Mouse (Mus musculus): Measurements from ENCODE around the gene Tut1. TPM values are rescaled to one million over a fixed set of nuclear protein-coding genes. Genes with fewer than 3 reads are reported as not detected.
A peak's percentile ranks its signal among the peaks of the same experiment; 100 is the strongest.

The Tut1 gene
- total and polyA plus RNA-seq, 2 experiments from 2014 or later: 10.4 to 18.0 TPM

GRCm38 (mm10) chr19:8952241-8952640, 1.4 kb upstream of the Tut1 start:
- peaks cover 55% of the 10 kb centered on the region for H3K36me3 ChIP-seq (replicated peaks; ENCODE audit: control insufficient read depth, insufficient read depth, low read length)
- H3K4me2 ChIP-seq (ENCODE audit: low read depth, low read length): no peak overlapping the region
- TF ChIP-seq EP300 (IDR thresholded peaks at IDR 0.05; ENCODE audit: low read depth) (no peak), CTCF (IDR thresholded peaks at IDR 0.05; ENCODE audit: low read depth) (no peak)
- no peak overlapping the region for H3K27ac ChIP-seq (ENCODE audit: low read depth)
- DNase-seq (ENCODE audit: low spot score) (no peak), ATAC-seq (ENCODE audit: insufficient read depth, low read depth) (no peak)
- no peaks in the 10 kb centered on the region for H3K9me3 ChIP-seq (replicated peaks; ENCODE audit: control insufficient read depth, low read length)
- 84% methylated on average over 9 of the region's 9 CpGs for WGBS
- no peak overlapping the region for H3K4me3 ChIP-seq (ENCODE audit: low read depth, low read length)
- no peak overlapping the region for H3K9ac ChIP-seq (replicated peaks; ENCODE audit: low read depth, low read length)
- H3K27me3 ChIP-seq (ENCODE audit: control insufficient read depth, insufficient read depth, low read length): no peaks in the 10 kb centered on the region
- peaks cover 6% of the 10 kb centered on the region; the same call in 1 of the 2 replicates for H3K4me1 ChIP-seq (ENCODE audit: control insufficient read depth, insufficient read depth)

GRCm38 (mm10) chr19:8954171-8954570, 524 bp downstream of the Tut1 start:
- ATAC-seq (ENCODE audit: insufficient read depth, low read depth) (no peak), DNase-seq (ENCODE audit: low spot score) (no peak)
- 6% methylated on average over 9 of the region's 9 CpGs for WGBS
- Histone ChIP-seq H3K4me3 (ENCODE audit: low read depth, low read length) (peak overlapping the region; percentile 79), H3K9me3 (replicated peaks; ENCODE audit: control insufficient read depth, low read length) (no peaks in the 10 kb centered on the region), H3K4me2 (ENCODE audit: low read depth, low read length) (peak overlapping the region; percentile 79), H3K27ac (ENCODE audit: low read depth) (peak overlapping the region; percentile 69), H3K27me3 (ENCODE audit: control insufficient read depth, insufficient read depth, low read length) (no peaks in the 10 kb centered on the region), H3K9ac (replicated peaks; ENCODE audit: low read depth, low read length) (peak overlapping the region; percentile 69), H3K36me3 (replicated peaks; ENCODE audit: control insufficient read depth, insufficient read depth, low read length) (peaks cover 45% of the 10 kb centered on the region), H3K4me1 (ENCODE audit: control insufficient read depth, insufficient read depth) (peaks cover 6% of the 10 kb centered on the region; the same call in 1 of the 2 replicates)
- no peak for TF ChIP-seq CTCF (IDR thresholded peaks at IDR 0.05; ENCODE audit: low read depth)
- TF ChIP-seq EP300 (IDR thresholded peaks at IDR 0.05; ENCODE audit: low read depth): no peak

GRCm38 (mm10) chr19:8962256-8962655, 8.6 kb downstream of the Tut1 start:
- WGBS: 77% methylated on average over 2 of the region's 2 CpGs
- ATAC-seq (ENCODE audit: insufficient read depth, low read depth) (no peak), DNase-seq (ENCODE audit: low spot score) (no peak)
- H3K9me3 ChIP-seq (replicated peaks; ENCODE audit: control insufficient read depth, low read length): no peaks in the 10 kb centered on the region
- H3K36me3 ChIP-seq (replicated peaks; ENCODE audit: control insufficient read depth, insufficient read depth, low read length): peaks cover 71% of the 10 kb centered on the region
- no peak for TF ChIP-seq EP300 (IDR thresholded peaks at IDR 0.05; ENCODE audit: low read depth)
- H3K27me3 ChIP-seq (ENCODE audit: control insufficient read depth, insufficient read depth, low read length): no peaks in the 10 kb centered on the region
- H3K4me2 ChIP-seq (ENCODE audit: low read depth, low read length): no peak overlapping the region
- no peak overlapping the region for H3K27ac ChIP-seq (ENCODE audit: low read depth)
- H3K4me3 ChIP-seq (ENCODE audit: low read depth, low read length): no peak overlapping the region
- H3K4me1 ChIP-seq (ENCODE audit: control insufficient read depth, insufficient read depth): peaks cover 3% of the 10 kb centered on the region; the same call in 1 of the 2 replicates
- no peak overlapping the region for H3K9ac ChIP-seq (replicated peaks; ENCODE audit: low read depth, low read length)

- Histone ChIP-seq H3K4me3 (ENCODE audit: low read depth, low read length) (no peak overlapping the region), H3K4me1 (ENCODE audit: control insufficient read depth, insufficient read depth) (peaks cover 15% of the 10 kb centered on the region), H3K9ac (replicated peaks; ENCODE audit: low read depth, low read length) (no peak overlapping the region), H3K27me3 (ENCODE audit: control insufficient read depth, insufficient read depth, low read length) (no peaks in the 10 kb centered on the region), H3K36me3 (replicated peaks; ENCODE audit: control insufficient read depth, insufficient read depth, low read length) (peaks cover 70% of the 10 kb centered on the region), H3K27ac (ENCODE audit: low read depth) (no peak overlapping the region), H3K9me3 (replicated peaks; ENCODE audit: control insufficient read depth, low read length) (no peaks in the 10 kb centered on the region), H3K4me2 (ENCODE audit: low read depth, low read length) (no peak overlapping the region)
- TF ChIP-seq CTCF (IDR thresholded peaks at IDR 0.05; ENCODE audit: low read depth) (no peak), EP300 (IDR thresholded peaks at IDR 0.05; ENCODE audit: low read depth) (no peak)
- 89% methylated on average over 11 of the region's 11 CpGs for WGBS
- ATAC-seq (ENCODE audit: insufficient read depth, low read depth): no peak
- no peak for DNase-seq (ENCODE audit: low spot score)
Observed at GRCm38 (mm10) chr19:8965075-8965474, 11.4 kb downstream of the Tut1 start.

DNA sequence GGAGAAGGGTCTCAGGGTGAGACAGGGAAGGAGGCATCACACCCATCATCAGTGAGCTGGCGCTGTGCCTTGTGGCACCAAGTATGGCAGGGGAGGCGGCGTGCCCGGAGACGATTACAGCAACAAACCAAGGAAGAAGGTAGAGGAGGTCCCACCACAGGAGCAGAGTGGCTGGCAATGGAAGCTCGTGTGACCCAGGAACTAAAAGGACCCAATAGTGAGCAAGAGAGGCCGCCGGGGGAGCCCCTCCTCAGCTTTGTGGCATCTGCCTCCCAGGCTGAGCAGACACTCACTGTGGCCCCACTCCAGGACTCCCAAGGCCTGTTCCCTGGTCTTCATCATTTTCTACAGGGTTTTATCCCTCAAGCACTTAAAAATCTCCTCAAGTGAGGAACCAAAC, 12.1 kb downstream of the Tut1 start:
- Histone ChIP-seq H3K4me1 (ENCODE audit: control insufficient read depth, insufficient read depth) (peaks cover 15% of the 10 kb centered on the region), H3K4me2 (ENCODE audit: low read depth, low read length) (peak overlapping the region; percentile 79), H3K27ac (ENCODE audit: low read depth) (peak overlapping the region; percentile 96), H3K9me3 (replicated peaks; ENCODE audit: control insufficient read depth, low read length) (no peaks in the 10 kb centered on the region), H3K4me3 (ENCODE audit: low read depth, low read length) (peak overlapping the region; percentile 82), H3K36me3 (replicated peaks; ENCODE audit: control insufficient read depth, insufficient read depth, low read length) (peaks cover 70% of the 10 kb centered on the region), H3K9ac (replicated peaks; ENCODE audit: low read depth, low read length) (peak overlapping the region; percentile 79), H3K27me3 (ENCODE audit: control insufficient read depth, insufficient read depth, low read length) (no peaks in the 10 kb centered on the region)
- 67% methylated on average over 8 of the region's 8 CpGs for WGBS
- no peak for TF ChIP-seq EP300 (IDR thresholded peaks at IDR 0.05; ENCODE audit: low read depth)
- TF ChIP-seq CTCF (IDR thresholded peaks at IDR 0.05; ENCODE audit: low read depth): no peak
- DNase-seq (ENCODE audit: low spot score) (no peak), ATAC-seq (ENCODE audit: insufficient read depth, low read depth) (no peak)

GRCm38 (mm10) chr19:8966198-8966589, 12.5 kb downstream of the Tut1 start:
- no peaks in the 10 kb centered on the region for H3K27me3 ChIP-seq (ENCODE audit: control insufficient read depth, insufficient read depth, low read length)
- peak overlapping the region; percentile 96 for H3K27ac ChIP-seq (ENCODE audit: low read depth)
- H3K9ac ChIP-seq (replicated peaks; ENCODE audit: low read depth, low read length): peak overlapping the region; percentile 79
- peaks cover 15% of the 10 kb centered on the region for H3K4me1 ChIP-seq (ENCODE audit: control insufficient read depth, insufficient read depth)
- H3K36me3 ChIP-seq (replicated peaks; ENCODE audit: control insufficient read depth, insufficient read depth, low read length): peaks cover 70% of the 10 kb centered on the region
- H3K4me2 ChIP-seq (ENCODE audit: low read depth, low read length): peak overlapping the region; percentile 79
- ATAC-seq (ENCODE audit: insufficient read depth, low read depth): no peak
- H3K4me3 ChIP-seq (ENCODE audit: low read depth, low read length): peak overlapping the region; percentile 82
- no peak for DNase-seq (ENCODE audit: low spot score)
- TF ChIP-seq CTCF (IDR thresholded peaks at IDR 0.05; ENCODE audit: low read depth) (no peak), EP300 (IDR thresholded peaks at IDR 0.05; ENCODE audit: low read depth) (no peak)
- no peaks in the 10 kb centered on the region for H3K9me3 ChIP-seq (replicated peaks; ENCODE audit: control insufficient read depth, low read length)
- WGBS: 23% methylated on average over 5 of the region's 5 CpGs

Measured in heart, postnatal 0 days (tissue).